Mouse (Mus musculus): ENCODE measurements around the gene Hspa12a.

Gene Hspa12a

DNA sequence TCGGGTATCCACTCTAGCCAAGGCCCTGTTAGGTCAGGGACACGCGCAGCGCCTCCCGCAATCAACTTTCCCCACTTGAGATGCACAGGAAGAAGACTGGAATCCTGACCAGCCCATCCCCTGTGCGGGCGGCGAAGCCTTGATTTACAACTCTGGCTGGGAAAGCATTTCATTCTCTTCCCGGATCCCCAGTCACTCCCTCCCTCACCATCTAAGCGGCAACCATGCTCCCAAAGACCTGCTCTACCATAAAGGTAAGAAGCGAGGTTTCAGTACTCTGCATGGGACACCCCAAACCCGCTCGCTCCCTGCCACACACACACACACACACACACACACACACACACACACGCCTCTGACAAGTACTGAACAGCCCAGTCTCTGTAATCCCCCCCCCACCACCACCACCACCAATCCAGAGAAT lies 83.6 kb downstream of the Hspa12a start:
- no peak for DNase-seq (ENCODE audit: low spot score)

DNA sequence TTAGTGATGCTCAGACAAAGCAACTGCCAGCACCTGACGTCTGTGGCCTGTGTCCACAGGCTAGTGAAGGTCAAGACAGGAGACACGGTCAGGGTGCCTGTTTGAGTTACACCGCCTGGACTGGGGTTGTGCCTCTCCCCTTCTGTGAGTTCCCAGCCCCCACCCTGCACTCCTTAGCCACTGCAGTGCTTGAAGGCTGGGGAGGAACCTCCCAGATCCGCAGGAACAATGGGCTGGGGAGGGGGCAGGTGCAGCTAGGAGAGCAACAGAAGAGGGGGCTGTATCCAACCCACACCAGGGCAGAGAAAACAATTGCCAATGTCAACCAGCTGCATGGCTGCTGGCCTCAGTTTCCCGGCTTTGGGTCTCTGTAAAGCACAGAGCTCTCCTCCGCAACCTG lies 84.1 kb downstream of the Hspa12a start:
- DNase-seq (ENCODE audit: low spot score), result no peak

DNA sequence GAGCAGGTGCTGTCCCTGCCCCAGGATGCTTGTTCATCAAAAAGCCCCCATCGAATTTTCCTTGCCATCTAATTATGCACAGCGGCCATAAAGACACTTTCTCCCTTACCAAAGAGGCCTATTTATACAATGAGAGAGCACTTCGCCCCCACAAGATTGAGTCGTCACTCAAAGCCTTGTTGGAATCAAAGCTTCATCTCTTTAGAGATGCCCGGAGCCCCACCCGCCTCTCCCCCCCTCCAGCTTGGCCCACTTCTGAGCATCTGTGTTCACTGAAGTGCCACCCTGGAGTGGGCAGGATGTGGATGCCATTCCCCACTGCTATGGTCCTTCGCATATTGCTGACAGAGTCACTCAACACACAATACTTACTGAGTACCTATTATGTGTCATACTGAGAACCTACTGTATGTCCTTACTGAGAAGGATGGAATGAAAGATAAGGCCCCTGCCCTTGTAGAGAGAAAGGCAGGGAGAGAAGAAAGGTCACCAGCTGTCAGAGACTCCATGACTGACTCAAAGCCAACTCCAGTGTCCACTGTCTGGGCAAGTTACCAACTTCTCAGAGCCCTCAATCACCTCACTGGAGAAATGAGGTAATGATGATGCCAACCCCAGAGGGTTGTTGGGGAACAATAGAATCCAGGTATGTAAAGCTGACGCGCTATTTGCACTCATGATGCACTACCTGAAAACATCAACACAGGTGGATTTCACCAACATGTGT lies 87.2 kb downstream of the Hspa12a start:
- no peak for DNase-seq (ENCODE audit: low spot score)

DNA sequence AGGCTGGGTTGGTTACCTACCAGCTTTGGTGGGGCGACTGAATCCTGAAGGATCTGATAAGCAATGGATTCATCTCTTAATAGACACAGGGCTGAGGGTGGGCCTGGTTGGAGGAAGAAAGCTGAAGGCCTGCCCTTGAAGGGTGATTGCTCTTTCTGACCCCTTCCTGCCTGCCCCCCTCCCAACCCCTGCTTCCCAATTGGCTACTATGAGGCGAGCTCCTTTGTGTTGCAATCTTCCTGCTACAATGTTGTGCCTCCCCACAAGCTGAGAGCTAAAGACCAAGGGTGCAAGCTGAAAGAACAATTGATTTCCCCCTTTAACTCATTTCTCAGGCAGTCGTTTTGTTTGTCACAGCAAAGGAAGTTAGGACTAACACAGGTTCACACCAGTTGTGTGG lies 88.6 kb downstream of the Hspa12a start:
- no peak for DNase-seq (ENCODE audit: low spot score)

DNA sequence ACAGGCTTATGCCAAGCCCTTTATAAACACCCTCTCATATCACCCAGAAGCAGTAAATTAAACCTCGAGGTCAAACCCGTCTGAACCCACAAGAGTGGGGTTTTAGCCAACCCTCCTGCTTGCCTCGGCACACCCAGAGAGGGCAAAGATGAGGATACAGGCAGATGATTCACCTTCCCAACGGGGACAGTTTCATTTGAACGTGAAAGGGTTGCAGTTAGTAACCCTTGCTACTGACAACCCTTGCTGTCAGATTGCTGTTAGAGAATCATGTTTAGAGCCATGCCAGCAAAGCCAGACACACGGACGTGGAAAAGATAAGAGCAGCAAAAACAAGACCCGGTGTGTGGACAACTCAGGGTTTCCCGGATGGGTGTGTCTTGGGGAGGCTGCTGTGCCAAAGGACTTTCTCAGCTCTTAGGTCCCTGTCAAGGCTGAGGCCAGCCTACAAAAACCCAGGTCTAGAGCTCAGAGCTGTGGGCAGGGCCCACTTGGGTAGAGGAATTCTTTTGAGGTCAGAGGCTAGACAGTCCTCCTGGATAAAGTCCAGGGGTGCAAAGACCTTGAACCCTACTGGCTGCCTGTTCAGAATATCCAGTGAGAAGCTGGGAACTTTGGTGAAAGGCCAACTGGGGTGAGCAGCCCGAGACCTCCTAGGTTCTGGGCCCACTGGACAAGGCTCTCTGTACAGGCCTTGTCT lies 90.3 kb downstream of the Hspa12a start:
- DNase-seq (ENCODE audit: low spot score), result no peak

GRCm38 (mm10) chr19:58850719-58851466 lies 92.6 kb downstream of the Hspa12a start:
- DNase-seq (ENCODE audit: low spot score), result no peak

- DNase-seq (ENCODE audit: low spot score), result no peak
These were observed 93.9 kb downstream of the Hspa12a start for GRCm38 (mm10) chr19:58849333-58850131.

- DNase-seq (ENCODE audit: low spot score), result no peak
These were observed 99.8 kb downstream of the Hspa12a start for GRCm38 (mm10) chr19:58843606-58844005.

GRCm38 (mm10) chr19:58840721-58841271 lies 102.7 kb downstream of the Hspa12a start:
- DNase-seq (ENCODE audit: low spot score), result no peak

DNA sequence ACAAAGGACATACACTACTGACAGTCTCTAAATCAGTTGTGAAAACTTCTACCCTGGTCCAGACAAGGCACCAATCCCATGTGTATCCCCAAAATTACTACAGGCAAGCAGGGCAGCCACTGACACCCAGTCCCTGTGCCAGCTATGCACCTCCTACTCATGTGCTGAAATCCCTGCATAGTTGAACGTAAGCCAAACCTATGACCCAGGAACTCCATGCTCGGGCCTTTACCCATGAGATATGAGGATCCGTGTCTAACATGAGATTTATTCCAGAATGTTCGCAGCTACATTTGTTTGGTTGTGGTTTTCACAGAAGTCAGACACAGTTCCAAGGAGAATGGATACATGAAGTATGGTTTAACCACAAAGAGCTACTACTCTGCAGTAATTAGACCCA lies 103.6 kb downstream of the Hspa12a start:
- no peak for DNase-seq (ENCODE audit: low spot score)

DNA sequence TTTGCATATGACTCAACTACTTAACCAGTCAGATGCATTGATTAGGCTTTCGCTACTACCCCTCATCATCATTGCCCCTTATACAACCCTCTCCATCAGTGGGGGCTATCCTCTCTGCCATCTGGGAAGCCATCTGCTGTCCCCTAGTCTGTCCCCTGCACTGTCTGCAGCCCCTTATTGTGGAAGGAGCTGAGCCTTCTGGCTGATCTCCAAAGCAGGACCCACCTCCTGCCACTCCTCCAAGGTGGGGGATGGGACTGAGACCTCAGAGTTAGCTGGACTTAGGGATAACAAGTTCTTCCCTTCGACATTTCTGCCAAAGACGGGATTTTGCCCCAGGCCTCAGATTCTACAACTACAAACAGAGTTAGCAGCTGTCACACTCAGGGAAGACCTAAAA lies 104.1 kb downstream of the Hspa12a start:
- no peak for DNase-seq (ENCODE audit: low spot score)

- no peak for DNase-seq (ENCODE audit: low spot score)
These were observed 104.7 kb downstream of the Hspa12a start for GRCm38 (mm10) chr19:58838706-58839105.

GRCm38 (mm10) chr19:58833639-58834180 lies 109.7 kb downstream of the Hspa12a start:
- DNase-seq (ENCODE audit: low spot score), result no peak

GRCm38 (mm10) chr19:58832988-58833387 lies 110.5 kb downstream of the Hspa12a start:
- DNase-seq (ENCODE audit: low spot score), result no peak

DNA sequence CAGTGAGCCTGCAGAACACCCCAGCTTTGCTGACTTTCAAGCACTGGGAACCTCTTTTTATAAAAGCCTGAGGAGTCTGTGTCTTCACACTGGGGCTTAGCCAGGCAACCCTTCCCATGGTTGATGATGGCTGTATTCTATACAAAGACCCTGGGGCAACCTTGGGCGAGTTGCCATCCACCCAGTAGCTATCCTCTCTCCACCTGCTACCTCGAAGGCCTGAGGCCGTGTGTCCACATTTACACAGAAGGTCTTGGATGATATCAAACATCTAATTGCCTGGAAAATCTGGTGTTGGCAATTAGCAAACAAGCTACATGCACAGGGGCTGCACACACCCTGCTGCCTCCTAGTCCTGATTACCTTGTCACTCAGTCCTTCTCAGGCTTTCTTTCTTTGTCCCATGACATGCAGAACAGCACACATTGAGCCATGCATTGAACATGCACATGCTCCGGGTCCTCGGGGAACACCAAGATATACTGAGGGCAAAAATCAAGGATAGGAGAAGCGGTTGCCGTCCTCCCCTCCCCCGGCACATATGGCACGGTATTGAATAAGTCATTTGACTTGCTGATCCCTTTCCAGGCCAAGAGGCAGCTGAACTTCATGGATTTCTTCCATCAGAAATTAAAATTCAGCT lies 112.1 kb downstream of the Hspa12a start:
- DNase-seq (ENCODE audit: low spot score), result no peak

DNA sequence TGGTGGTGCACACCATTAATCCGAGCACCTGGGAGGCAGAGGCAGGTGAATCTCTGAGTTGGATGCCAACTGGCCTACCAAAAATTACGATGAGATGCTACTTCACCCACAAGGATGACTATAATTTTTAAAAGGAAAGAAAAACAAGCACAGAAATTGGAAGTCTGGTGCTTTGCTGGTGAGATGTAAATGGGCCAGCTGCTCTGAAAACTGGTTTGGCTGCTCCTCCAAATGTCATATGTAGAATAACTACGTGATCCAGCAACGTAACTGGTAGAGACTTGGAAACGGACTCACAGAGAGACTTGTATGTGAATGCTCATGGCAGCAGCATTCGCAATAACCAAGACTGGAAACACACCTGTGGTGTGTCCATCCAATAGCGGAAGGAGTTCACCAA lies 113.3 kb downstream of the Hspa12a start:
- DNase-seq (ENCODE audit: low spot score), result no peak

GRCm38 (mm10) chr19:58829575-58829974 lies 113.9 kb downstream of the Hspa12a start:
- DNase-seq (ENCODE audit: low spot score), result no peak

GRCm38 (mm10) chr19:58827656-58828055 lies 115.8 kb downstream of the Hspa12a start:
- no peak for DNase-seq (ENCODE audit: low spot score)

DNA sequence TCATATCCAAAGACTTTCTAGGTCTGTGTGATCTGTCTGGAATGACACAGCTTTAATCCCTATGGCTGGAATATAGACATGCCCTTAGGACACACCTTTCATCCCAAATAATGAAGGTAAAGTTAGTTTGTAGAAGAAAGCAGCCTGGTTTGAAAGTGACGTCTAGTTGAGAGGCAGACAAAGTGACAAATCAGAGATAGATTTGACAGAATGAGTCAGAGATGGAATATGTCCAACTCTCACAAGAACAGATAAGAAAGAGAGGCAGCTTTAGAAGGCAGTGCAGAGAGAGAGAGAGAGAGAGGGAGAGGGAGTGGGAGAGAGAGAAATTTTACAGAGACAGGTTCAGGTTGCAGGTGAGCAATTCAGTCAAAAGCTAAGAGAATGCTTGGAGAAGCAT lies 119.1 kb downstream of the Hspa12a start:
- DNase-seq (ENCODE audit: low spot score), result no peak

DNA sequence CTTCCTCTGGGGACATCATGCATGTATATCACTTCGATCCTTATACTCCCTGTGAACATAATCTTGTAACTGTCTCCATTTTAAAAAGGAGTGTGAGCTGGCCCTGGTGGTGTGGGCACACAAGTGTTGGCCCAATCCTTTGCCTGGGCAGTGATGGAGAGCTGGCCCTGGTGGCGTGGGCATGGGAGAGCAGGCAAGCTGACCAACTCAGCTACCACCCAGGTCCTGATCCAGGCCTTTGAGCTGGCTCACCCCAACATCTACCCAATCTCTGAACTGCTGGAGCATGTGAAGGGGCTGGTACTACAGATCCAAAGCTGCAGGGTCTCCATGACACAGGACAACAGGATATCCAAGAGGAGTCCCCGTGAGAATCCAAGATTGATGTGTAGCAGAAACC lies 120.2 kb downstream of the Hspa12a start:
- no peak for DNase-seq (ENCODE audit: low spot score)
